Mouse (Mus musculus): ENCODE data around the gene Nipsnap3a.

The Nipsnap3a gene

DNA sequence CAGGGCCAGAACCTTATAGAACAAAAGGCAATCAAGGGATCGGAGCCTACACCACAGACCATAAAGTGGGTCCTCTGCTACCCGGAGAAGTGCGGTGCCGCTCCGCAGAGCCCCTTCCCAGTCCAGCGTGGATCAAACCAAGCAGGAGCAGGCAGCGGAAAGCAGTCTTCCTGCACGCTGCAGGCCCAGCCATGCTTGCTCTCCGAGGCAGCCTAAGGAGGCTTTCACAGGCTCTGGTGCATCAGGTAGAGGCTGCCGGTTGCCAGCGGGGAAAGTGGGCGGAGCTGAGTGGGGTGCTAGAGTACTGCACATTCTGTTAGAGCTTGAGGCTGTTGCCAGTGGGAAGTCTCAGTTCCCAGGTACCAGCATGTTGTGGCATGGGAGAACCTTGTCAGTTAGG lies at the start of gene Nipsnap3a:
Gene Nipsnap3a, plus strand, starts transcription at position 25 of the 400 bp plus-strand sequence.
- DNase-seq = peak; percentile 8 to 24

- DNase-seq = no peak
These were observed 42.4 kb upstream of the Nipsnap3a start for GRCm38 (mm10) chr4:52946665-52947064.

DNA sequence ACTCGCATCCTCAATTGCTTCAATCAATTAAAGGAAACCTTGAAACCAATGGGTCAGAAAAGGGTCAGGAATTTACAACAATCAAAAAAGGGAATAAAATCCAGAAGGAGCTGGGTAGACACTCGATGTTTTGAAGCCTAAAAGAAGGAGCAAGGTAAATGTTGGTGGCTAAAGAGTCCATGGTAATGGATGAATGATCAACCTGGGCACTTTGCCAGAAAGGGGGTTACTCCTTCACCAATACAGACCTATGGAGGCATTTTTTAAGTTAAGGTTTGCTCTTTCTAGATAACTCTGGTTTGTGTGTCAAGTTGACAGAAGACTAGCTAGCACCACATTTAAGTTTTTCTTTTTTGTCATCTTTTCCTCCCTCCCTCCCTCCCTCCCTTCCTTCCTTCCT lies 40.1 kb upstream of the Nipsnap3a start:
- no peak for DNase-seq

- peak; percentile 15 to 37 for DNase-seq
These were observed 30.4 kb upstream of the Nipsnap3a start for GRCm38 (mm10) chr4:52958693-52959092.

DNA sequence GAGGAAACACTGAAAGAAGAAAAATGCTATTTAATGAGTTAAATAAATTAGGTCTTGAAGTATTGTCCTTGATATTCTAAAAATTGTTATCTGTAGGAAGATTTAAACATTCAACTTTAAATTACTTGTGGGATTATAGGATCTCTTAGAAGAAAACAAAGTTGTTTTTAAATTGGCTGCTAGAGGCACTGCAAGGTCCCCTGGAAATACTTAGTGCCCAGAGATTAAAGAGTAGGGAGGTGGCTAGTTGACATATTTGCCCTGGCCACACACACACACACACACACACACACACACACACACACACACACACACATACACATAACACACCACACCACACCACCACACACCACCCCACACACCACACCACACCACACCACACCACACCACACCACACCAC lies 24.8 kb upstream of the Nipsnap3a start, which contains the start of gene Olfr270:
Gene Olfr270, plus strand, starts transcription at position 301 of the 400 bp plus-strand sequence.
- no peak for DNase-seq

DNA sequence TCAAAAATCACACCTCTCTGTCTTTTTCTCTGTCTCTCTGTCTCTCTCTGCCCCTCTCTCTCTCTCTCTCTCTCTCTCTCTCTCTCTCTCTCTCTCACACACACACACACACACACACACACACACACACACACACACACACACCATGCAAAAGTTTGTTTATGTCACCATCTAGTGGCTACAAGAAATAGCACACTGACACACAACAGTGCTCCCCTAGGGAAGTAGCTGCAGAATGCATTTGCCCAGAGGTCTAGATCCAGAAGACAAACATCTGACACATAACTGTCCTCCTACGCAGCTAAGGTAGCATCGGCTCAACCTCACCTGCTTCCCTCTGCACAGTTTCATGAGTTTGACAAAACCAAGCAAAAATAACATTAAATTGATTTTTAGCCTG lies 3.9 kb upstream of the Nipsnap3a start:
- DNase-seq = no peak

- no peak for DNase-seq
These were observed 2.8 kb upstream of the Nipsnap3a start for GRCm38 (mm10) chr4:52986266-52986665.

- DNase-seq = no peak
These were observed 10.4 kb downstream of the Nipsnap3a start for GRCm38 (mm10) chr4:52999449-52999848.

- no peak for DNase-seq
These were observed 11.1 kb downstream of the Nipsnap3a start for GRCm38 (mm10) chr4:53000154-53000553.

DNA sequence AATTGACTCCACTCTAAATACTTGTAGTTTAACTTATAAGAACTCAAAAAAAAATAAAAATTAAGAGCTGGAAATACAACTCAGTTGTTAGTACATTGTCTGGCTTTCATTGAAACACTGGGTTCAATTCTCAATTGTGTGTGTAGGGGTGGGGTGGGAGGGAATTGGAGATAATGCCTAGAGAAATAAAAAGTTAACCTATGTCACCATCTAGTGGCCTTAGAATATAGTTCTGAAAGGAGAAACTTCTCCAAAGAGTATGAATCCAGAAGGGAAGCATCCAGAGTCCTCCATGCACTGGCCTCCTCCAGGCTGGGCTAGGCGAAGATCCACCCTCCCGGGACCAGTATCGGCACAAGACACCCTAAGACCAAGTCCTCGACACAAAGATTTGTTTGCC lies 20.1 kb downstream of the Nipsnap3a start:
- DNase-seq = no peak

GRCm38 (mm10) chr4:53009871-53010270 lies 20.8 kb downstream of the Nipsnap3a start:
- DNase-seq = no peak

DNA sequence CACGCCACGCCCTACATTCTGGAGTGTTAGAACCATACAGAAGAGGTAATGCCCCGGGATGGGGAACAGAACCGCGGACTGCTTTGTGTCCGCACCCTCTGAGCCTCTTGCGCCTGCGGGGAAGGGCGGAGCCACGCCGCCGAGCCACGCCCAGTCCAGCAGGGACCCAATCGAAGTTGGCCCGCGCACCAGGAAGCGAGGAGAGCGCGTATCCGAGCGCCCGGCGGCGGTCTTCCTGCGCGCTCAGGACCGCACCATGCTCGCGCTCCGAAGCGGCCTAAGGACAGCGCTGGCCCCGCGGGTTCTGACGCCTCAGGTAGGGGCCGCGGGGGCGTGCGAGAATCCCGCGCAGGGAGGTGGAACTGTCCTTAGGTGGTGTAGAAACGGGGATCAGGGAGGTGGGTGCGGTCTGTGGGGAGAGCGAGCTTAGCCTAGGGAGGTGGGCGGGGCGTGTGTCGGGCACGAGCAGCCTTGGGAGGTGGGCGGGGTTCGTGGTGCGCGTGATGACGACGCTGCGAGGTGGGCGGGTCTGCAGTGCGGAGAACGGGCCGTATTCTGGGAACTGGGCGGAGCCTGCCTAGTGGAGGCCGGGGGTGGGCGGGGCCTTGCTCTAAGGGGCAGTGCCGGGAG lies 22.8 kb downstream of the Nipsnap3a start, which contains the start of gene Nipsnap3b:
Gene Nipsnap3b, plus strand, starts transcription at position 149 of the 630 bp plus-strand sequence.
- peak; percentile 97 to 98 for DNase-seq

DNA sequence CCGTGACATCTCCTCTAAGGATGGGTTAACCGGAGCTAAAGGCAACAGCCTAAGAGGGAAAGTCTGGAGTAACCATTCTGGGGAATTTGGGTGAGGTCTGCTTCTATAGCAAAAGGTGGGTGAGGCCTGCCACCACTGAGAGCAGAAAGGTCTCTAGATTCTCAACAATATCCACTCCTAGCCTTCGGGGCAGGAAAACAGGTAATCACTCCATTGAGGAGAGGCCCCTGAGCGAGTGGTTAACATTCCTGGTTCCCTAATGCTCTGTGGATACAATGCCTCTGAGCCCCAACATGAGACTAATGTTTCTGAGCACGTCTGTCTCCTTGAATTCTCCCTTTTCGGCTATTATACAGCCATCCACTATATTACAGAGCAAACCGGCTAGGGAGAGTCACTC lies 25.3 kb downstream of the Nipsnap3a start:
- DNase-seq = no peak

DNA sequence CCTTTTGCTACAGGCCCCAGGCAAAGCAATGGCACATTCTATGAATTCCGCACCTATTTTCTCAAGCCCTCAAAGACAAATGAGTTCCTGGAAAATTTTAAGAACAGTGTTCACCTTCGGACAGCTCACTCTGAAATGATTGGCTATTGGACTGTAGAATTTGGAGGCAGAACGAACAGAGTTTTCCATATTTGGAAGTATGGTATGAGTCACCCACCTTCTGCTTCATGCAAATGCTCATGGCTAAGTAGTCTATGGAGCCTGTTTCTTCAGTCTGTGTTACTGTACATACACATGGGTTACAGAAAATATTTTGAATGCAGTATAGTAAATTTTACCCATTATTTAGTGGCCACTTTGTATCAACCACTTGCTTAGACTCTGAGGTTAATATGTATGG lies 26.0 kb downstream of the Nipsnap3a start:
- no peak for DNase-seq

DNA sequence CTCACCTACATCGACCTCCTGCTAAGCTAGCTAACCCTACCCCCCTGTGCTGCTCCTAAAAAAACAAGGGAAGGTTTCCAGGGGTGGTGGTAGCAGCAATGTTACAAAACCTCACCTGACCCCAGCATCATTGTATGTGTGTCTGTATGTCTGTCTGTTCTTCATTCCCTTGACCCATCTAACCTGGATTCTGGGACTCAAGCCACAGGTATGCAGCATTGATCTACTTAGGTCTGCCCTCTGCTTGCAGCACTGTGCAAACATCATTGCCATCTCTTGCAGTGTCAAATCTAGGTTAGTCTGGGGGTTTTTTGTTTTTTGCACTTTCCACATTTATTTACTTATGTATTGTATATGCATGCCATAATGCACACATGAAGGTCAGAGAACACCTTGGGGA lies 29.3 kb downstream of the Nipsnap3a start:
- DNase-seq = no peak

GRCm38 (mm10) chr4:53023189-53023925 lies 34.3 kb downstream of the Nipsnap3a start:
- no peak for DNase-seq

DNA sequence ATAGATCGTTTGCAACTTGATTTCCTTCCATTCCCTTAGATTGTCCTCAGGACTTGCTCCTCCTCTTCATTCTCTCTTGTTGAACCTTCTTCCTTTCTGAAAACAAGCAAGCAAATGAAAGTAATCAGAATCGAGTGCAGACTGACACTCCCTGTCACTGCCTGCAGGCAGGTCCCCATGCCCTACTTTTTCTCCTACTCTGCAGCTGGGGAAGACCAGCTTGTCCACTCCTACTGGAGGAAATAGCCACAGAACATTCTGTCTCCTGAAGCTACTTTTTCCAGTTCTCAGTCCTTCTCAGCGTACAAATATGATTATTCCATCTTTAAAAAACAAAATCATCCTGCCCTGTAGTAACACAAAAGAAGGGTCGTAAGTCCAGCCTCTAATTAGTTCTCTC lies 35.3 kb downstream of the Nipsnap3a start:
- DNase-seq = no peak

- no peak for DNase-seq
These were observed 38.7 kb downstream of the Nipsnap3a start for GRCm38 (mm10) chr4:53027811-53028210.

DNA sequence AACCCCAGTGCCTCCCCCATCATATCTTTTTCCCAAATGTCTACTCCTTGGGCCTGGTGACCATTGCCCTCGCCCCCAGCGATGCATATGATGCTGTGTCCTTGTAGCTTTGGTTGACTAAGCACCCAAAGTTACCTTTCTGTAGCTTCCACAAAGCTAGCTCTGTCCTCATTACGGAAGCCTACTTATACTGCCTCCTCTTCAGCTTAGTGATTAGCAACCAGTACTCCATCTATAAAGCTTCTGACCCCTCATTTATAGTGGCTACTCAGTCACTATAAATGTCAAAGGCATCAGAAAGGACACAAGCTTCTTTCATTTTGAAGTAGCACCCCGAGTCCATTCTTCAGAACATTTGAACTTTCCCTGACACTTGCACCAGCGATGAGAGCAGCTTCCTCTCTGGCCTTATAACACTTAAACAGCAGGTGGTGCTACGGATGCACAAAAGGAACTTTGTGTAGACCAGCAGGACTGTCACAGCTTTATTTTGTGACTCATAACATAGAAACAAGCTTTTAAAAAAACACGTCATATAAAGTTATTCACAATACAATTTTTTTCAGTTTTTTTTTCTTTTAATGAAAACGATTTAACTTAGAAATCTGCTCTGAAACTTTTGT lies 41.4 kb downstream of the Nipsnap3a start:
- peak in 1 of 2 experiments; percentile 28 for DNase-seq

- no peak for DNase-seq
These were observed 54.7 kb downstream of the Nipsnap3a start for GRCm38 (mm10) chr4:53043819-53044218.

- DNase-seq = no peak
These were observed 56.7 kb downstream of the Nipsnap3a start for GRCm38 (mm10) chr4:53045807-53046206.

GRCm38 (mm10) chr4:53046238-53047022 lies 57.4 kb downstream of the Nipsnap3a start:
- DNase-seq = no peak
